Mouse (Mus musculus) left cerebral cortex, postnatal 36 days (tissue): ENCODE measurements around the gene Capn10. TPM values are rescaled to one million over a fixed set of nuclear protein-coding genes. Genes with fewer than 3 reads are reported as not detected.

ENCODE experiments used
- DNase-seq, 2 experiments: peaks; one replicate each; pipeline ENCODE4 v3.0.0; 2021 to 2022; ENCODE audit warnings: low spot score in 2 of 2, mixed read lengths in 1 of 2
- intact Hi-C: fragments of 180-260 bp; cut with DNase I; formaldehyde crosslinking; loops from one replicate; pipeline ENCODE4 v1.15.1; 2025
- total RNA-seq, 2 experiments: library from RNA; stranded (reverse); gene quantifications; 2 replicates each; pipeline ENCODE4 v1.2.3; 2021

Capn10 gene
- 10 to 100 TPM; 38.3 to 40.0 TPM for total RNA-seq

DNA sequence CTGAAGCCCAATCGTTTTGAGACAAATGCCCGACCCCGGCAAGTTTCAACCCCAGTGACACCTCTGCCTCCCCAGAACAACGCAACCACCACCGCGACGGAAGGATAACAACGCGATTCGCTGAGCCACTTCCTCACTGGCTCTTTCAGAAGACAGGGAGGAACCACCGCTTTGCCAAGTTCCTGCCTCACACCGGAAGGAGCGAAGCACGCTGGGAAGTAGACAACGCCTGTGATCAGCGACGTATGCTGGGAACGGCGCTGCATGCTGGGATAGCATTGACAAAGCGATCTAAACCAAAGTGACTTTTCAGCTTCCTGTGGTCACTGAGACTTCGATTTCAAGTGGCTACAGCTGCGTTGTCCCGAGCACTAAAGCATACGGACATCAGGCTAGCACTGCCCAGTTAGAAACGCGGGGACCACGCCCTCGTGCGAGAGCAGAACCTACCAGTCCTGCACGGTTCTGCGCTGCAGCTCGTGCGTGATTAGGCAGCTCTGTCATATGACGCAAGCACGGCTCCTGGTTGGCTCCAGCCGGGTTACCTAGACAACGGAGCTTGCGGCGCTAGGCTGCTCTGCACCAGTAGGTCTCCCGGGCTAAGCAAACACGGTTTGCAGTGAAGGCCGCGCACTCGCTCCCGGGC is at the start of gene Capn10:
Gene Capn10, plus strand, starts transcription at position 195 of the 646 bp plus-strand sequence.
- intact Hi-C loops, result no loop called here
- DNase-seq, result peak; percentile 97

- intact Hi-C loops, result loop anchor here (10.0 kb wide), 1 partner anchor 374 kb away; the partner anchor contains the start of gene Olfr1414
- no peak for DNase-seq
Observed at GRCm38 (mm10) chr1:92888901-92889655, 45.1 kb upstream of the Capn10 start.

DNA sequence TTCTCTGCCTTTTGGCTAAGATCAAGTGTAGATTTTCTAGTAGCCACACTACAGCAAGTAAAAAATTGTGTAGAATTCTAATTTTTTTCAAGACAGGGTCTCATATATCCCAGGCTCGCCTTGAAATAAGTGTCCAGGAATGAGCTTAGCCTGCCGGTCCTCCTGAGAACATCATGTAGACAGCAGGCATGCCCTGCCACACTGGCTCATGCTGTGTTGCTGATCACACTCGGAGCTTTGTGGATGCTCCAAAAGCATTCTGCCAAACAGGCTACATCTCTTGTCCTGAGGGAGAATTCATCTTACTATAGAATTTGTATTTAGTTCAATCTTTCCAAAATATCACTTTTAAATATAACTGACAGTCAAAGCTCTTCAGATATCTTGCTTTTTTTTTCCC is 41.4 kb upstream of the Capn10 start:
- intact Hi-C loops, result loop anchor here (5.0 kb wide), 1 partner anchor 45 kb away; no protein-coding TSS in a partner anchor
- DNase-seq, result no peak

DNA sequence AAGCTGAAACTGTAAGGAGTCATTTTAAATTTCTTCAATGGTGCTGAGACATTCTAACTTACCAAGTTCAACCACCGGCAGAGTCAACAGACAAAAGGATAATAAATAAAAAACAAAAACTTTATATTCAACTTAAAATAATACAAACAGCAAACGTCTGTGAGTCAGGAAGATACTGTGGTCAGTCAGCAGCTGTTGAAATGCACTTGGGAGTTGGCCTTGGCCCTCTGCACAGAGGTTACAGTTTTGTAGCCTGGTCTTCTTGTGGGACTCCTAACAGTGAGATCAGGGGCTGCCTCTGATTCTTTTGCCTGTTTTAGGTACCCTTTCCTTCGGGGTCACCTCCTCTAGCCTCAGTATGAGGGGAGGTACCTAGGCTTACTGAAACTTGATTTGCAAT is 40.3 kb upstream of the Capn10 start:
- no peak for DNase-seq
- intact Hi-C loops, result loop anchor here (5.0 kb wide), 1 partner anchor 47 kb away; no protein-coding TSS in a partner anchor

GRCm38 (mm10) chr1:92895089-92895488 is 39.1 kb upstream of the Capn10 start:
- peak; percentile 73 to 80 for DNase-seq
- intact Hi-C loops, result no loop called here

DNA sequence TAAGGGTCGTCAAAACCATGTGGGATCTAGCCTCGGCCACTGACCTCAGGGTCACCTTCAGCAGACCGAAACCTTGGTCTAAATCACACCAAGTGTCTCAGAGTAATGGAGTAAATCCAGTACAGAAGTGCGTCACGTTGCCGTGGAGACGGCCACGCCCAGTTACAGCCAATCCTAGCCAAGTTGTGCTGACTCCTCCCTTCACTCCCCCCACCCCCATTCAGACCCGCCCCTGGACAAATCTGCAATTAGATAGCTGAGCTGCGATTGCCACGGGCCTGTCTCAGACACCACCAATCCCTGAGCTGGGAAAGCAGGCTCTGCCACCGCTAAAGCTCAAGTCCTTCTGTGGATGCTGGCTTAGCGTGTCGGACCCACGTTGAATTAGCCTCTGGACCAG is 31.4 kb upstream of the Capn10 start, which contains the start of gene Ankmy1:
Gene Ankmy1, minus strand, starts transcription at position 121 of the 400 bp plus-strand sequence.
- intact Hi-C loops, result no loop called here

GRCm38 (mm10) chr1:92903627-92904026 is 30.5 kb upstream of the Capn10 start:
- intact Hi-C loops, result no loop called here
- no peak for DNase-seq

More for the DNA sequence above, 31.4 kb upstream of the Capn10 start, which contains the start of gene Ankmy1:
- peak; percentile 60 to 68 for DNase-seq

GRCm38 (mm10) chr1:92905703-92906310 is 28.4 kb upstream of the Capn10 start:
- intact Hi-C loops, result no loop called here
- DNase-seq, result no peak

- intact Hi-C loops, result no loop called here
- DNase-seq, result peak; percentile 83 to 85
Observed at GRCm38 (mm10) chr1:92906779-92907631, 27.2 kb upstream of the Capn10 start, which contains the start of gene Dusp28. Gene Dusp28 (plus strand): TSS chr1:92906981.

- intact Hi-C loops, result no loop called here
- DNase-seq, result no peak
Observed at GRCm38 (mm10) chr1:92907632-92908360, 26.4 kb upstream of the Capn10 start.

- no peak for DNase-seq
- intact Hi-C loops, result no loop called here
Observed at GRCm38 (mm10) chr1:92908664-92909063, 25.5 kb upstream of the Capn10 start.

DNA sequence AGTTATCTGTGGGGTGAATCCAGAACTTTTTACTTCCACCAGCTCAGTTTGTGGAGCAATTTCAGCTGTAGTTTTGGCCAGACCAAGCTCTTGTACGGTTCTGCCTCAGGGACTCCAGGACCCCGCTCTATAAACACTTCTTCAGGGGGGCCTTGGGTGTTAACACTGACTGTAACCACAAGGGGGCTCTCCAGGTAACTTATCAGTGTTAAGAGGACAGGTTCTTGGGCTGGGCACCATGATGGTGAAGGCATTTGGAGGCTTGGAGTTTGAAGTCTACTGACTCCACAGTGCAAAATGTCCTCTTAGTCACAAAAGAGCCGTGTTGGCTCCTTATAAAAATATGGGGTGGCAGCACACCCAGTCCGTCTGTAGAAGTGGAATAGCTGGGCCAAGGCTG is 25.1 kb upstream of the Capn10 start:
- no peak for DNase-seq
- intact Hi-C loops, result no loop called here

- peak; percentile 79 to 82 for DNase-seq
- intact Hi-C loops, result no loop called here
Observed at GRCm38 (mm10) chr1:92910239-92910885, 23.8 kb upstream of the Capn10 start, which contains the start of gene Rnpepl1. Gene Rnpepl1 (plus strand): TSS chr1:92910783.

GRCm38 (mm10) chr1:92910925-92911720 is 23.1 kb upstream of the Capn10 start:
- intact Hi-C loops, result no loop called here
- peak; percentile 75 to 88 for DNase-seq

- intact Hi-C loops, result no loop called here
- DNase-seq, result no peak
Observed at GRCm38 (mm10) chr1:92911721-92912138, 22.4 kb upstream of the Capn10 start.

DNA sequence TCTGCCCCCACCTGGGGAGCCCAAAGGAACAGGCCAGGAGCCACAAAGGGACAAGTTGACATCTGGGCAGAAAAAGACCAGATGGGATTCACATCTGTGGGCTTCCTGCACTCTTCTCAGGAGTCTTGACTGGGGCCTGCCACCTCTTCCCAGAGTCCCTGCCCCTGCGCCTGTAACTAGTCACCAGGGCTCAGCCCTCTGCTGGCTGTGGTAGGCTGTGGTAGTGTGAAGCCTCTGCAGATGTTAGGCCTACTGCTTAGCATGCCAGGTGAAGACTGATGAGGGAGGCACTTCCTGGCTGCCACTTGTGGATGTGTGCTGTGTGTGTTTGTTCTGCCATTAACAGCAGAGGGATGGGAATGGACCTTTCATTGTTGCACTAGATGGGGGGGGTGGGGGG is 21.9 kb upstream of the Capn10 start:
- intact Hi-C loops, result no loop called here
- DNase-seq, result no peak

DNA sequence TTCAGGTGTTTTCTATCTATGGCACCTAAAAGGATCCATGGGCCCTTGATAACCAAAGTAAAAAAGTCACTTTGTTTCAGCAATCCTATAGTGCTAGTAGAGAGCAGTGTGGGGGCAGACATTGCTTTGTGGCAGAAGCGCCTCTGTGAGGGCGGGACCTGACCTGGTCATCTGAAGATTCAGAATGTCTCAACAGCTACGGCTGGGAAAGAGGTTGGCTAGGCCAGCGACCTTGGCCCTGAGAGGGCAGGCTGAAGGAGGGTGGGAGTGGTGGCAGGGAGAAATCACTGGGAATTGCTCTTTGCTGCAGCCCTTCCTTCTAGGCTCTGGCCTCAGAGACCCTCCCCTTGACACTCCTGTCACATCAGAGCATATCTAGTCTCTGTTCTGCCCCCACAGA is 19.9 kb upstream of the Capn10 start:
- intact Hi-C loops, result no loop called here
- no peak for DNase-seq
